In the genomic region with DNA sequence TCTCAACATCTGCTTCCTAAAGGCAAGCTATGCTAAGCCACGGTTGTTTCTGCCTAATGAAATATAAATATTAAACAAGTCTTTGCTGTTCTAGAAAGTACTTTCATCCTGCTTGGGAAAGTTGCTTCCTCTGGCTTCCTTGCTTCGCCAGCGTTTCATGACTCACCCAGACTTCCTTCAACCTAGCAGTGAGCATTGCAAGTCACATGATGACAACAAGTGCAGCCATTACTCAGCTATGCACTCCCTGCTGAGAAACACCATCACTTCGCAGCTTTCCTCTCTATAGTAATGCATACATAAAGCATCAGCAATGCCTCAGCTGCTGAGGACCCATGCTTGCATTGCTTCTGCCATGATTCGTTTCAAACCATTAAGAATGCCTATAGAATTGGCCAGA, we compare ENCODE assay signal across 13 mouse cellular contexts.
"Had no signal": no experiment of that assay in that cellular context is flagged by ENCODE, and none has a peak within 500 bp of the region (broad histone marks: within the 10 kb centered on the region; RNA-seq: fewer than 3 reads in every experiment).

No protein-coding gene starts in this region.

- H3K27ac ChIP-seq: left cerebral cortex, adult 2 months; liver, embryonic 13.5 days; midbrain, embryonic 10.5 days; midbrain, embryonic 15.5 days; neural tube, embryonic 12.5 days had no signal

- H3K9ac ChIP-seq: liver, embryonic 13.5 days; midbrain, embryonic 15.5 days; neural tube, embryonic 12.5 days had no signal

- DNase-seq: kidney, adult 18-20 months; kidney, postnatal 25 days; liver; liver, embryonic 13.5 days; lung, adult 18-20 months; lung, postnatal 4 days; thymus, adult 2 months; thymus, postnatal 4 days had no signal

- H3K9me3 ChIP-seq: midbrain, embryonic 10.5 days; midbrain, embryonic 15.5 days; neural tube, embryonic 12.5 days had no signal

- H3K4me1 ChIP-seq: liver, embryonic 13.5 days; midbrain, embryonic 10.5 days; midbrain, embryonic 15.5 days; neural tube, embryonic 12.5 days had no signal

- H3K36me3 ChIP-seq: liver, embryonic 13.5 days; midbrain, embryonic 10.5 days; midbrain, embryonic 15.5 days; neural tube, embryonic 12.5 days had no signal

- ATAC-seq: lung, postnatal 0 days; midbrain, embryonic 15.5 days had no signal

- H3K4me2 ChIP-seq: liver, embryonic 13.5 days; midbrain, embryonic 15.5 days; neural tube, embryonic 12.5 days had no signal

- H3K4me3 ChIP-seq: left cerebral cortex, adult 2 months; liver, embryonic 13.5 days; midbrain, embryonic 10.5 days; midbrain, embryonic 15.5 days; neural tube, embryonic 12.5 days had no signal

- H3K27me3 ChIP-seq: liver, embryonic 13.5 days; midbrain, embryonic 15.5 days; neural tube, embryonic 12.5 days had no signal
